Mouse (Mus musculus): Measurements from ENCODE around the gene Mrps18b. TPM values are rescaled to one million over a fixed set of nuclear protein-coding genes. Genes with fewer than 3 reads are reported as not detected.

The Mrps18b gene
- total RNA-seq, 2 experiments from 2014 or later: 53.8 to 55.4 TPM

DNA sequence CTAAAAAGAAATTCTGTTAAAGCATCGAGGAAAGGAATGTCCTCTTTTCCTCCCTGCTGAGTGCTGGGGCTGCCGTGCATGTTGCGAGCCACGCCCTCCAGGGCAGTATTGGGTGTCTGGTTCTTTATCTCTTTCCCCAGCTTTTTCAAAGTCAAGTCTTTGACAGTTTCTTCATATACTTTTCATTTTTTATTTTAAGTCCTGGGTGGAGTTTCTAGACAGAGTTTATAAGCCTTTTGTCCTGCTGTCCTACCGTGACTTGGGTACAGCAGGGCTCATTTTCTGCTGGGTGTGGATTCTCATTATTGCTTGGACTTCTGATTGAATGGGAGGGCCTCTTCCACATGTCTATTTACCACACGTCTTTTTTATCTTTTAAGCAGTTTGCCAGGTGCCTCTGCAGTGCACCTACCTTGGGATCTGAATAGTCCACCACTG lies 3.7 kb upstream of the Mrps18b start:
- DNase-seq: no peak
- intact Hi-C loops (cut with DNase I): no loop called here

GRCm38 (mm10) chr17:35919060-35919715 lies 3.0 kb upstream of the Mrps18b start:
- peak; percentile 83 to 94 for DNase-seq
- intact Hi-C loops (cut with DNase I): no loop called here

GRCm38 (mm10) chr17:35918276-35919059 lies 2.3 kb upstream of the Mrps18b start:
- DNase-seq: no peak
- intact Hi-C loops (cut with DNase I): no loop called here

GRCm38 (mm10) chr17:35917463-35918251 lies 1.5 kb upstream of the Mrps18b start:
- intact Hi-C loops (cut with DNase I): no loop called here
- no peak for DNase-seq

- intact Hi-C loops (cut with DNase I): no loop called here
- no peak for DNase-seq
Measured at GRCm38 (mm10) chr17:35917143-35917462, 914 bp upstream of the Mrps18b start.

DNA sequence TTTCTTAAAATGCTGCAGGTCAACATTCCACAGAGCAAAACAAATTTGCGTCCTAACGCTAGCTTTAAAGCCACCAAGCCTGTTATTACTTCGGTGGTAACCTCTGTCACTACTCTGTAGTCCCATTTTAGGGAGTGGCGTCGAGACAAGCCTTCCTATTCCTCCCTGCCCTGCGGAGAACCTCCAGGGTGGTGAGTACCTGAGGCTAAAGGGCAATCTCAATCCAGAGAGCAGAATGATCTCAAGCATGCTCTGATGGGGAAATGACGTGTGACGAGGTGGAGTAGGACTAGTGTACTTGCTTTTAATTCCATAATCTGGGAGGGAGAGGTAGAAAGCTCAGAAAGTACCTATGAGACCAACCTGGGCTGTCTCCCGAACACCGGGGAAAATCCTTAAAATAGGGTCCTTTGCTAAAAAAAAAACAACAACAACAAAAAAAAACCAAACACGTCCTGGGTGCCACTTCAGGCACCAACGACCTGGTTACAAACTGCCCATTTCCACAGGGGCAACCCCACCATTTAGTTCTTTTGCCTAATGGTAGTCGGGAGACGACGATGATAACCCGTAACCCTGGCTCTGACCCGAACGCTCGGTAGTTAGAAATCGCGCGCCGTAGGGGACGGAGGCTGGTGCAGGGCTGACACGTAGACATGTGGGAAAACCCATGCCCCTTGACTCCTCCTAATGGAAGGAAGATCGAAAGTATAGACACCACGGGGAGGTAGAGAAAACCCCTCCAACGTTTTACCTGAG lies 472 bp downstream of the Mrps18b start:
- intact Hi-C loops (cut with DNase I): no loop called here

GRCm38 (mm10) chr17:35914975-35915374 lies 1.2 kb downstream of the Mrps18b start:
- no peak for DNase-seq
- intact Hi-C loops (cut with DNase I): no loop called here

More for the DNA sequence above, 472 bp downstream of the Mrps18b start:
- DNase-seq: no peak

DNA sequence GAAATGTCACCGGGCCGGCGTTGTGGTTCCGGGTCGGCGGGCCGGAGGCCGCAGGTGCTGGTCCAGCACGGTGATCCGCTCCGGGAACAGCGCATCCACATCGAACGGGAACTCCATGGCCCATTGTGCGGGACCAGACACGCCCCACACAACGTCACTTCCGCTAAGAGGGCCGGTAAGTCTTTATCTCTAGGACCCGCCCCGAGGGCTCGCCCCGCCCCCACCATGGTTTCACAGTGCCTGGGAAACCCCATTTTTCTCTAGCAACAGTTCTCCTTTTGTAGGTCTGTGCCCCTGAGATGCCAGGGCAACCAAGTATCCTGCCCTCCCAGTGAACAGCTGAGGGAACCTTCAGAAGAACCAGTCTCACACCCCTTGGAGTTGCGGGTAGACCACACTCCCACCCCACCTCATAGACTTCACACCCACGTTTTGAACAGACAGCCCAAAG lies 6.2 kb downstream of the Mrps18b start, which contains the start of gene Atat1:
Atat1 (minus strand) TSS at position 157 of the 451 bp plus-strand sequence.
- intact Hi-C loops (cut with DNase I): no loop called here
- peak; percentile 91 to 92 for DNase-seq

DNA sequence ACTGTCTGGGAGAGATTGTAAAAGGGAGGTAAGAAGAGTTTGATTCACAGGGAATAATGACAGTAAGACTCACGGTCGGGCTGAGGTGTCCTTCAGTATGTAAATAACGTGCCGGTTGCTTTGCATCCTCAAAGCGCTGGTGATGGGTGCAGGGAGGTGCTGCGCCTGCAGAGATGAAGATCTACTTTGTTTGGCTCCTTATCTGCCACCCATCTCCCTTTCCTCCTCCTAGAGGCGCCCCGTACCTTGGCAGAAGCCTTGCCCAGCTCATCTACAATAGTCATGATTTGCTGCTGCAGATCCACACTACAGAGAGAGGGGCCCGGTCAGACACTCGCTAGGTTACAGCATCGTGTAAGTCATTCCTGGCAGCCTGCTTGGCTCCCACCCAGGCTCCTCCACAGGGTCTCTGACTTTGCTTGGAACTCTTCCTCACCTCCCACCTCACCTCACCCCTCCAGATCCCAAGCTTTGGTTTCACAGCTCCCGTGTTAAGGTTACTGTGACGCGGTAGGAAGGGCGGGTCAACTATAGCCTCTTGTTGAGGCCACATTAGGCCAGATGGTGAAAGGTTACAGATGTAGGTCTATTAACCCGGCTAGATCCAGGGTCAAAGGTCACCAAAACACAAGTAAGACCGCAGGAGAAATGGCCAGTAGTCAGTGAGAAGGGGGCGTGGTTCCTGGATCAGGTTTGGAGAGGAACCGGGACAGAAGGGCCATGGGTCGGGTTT lies 6.8 kb downstream of the Mrps18b start:
- DNase-seq: no peak
- intact Hi-C loops (cut with DNase I): no loop called here

- no peak for DNase-seq
- intact Hi-C loops (cut with DNase I): no loop called here
Measured at GRCm38 (mm10) chr17:35907609-35908008, 8.6 kb downstream of the Mrps18b start.

- no peak for DNase-seq
- intact Hi-C loops (cut with DNase I): no loop called here
Measured at GRCm38 (mm10) chr17:35905587-35905986, 10.6 kb downstream of the Mrps18b start.

- DNase-seq: no peak
- intact Hi-C loops (cut with DNase I): no loop called here
Measured at GRCm38 (mm10) chr17:35903992-35904355, 12.2 kb downstream of the Mrps18b start.

- intact Hi-C loops (cut with DNase I): no loop called here
- DNase-seq: no peak
Measured at GRCm38 (mm10) chr17:35903343-35903991, 12.7 kb downstream of the Mrps18b start.

- intact Hi-C loops (cut with DNase I): no loop called here
Measured at GRCm38 (mm10) chr17:35900636-35901035, 15.6 kb downstream of the Mrps18b start.

GRCm38 (mm10) chr17:35897644-35898573 lies 18.3 kb downstream of the Mrps18b start:
- no peak for DNase-seq
- intact Hi-C loops (cut with DNase I): no loop called here

More at GRCm38 (mm10) chr17:35900636-35901035, 15.6 kb downstream of the Mrps18b start:
- DNase-seq: no peak

DNA sequence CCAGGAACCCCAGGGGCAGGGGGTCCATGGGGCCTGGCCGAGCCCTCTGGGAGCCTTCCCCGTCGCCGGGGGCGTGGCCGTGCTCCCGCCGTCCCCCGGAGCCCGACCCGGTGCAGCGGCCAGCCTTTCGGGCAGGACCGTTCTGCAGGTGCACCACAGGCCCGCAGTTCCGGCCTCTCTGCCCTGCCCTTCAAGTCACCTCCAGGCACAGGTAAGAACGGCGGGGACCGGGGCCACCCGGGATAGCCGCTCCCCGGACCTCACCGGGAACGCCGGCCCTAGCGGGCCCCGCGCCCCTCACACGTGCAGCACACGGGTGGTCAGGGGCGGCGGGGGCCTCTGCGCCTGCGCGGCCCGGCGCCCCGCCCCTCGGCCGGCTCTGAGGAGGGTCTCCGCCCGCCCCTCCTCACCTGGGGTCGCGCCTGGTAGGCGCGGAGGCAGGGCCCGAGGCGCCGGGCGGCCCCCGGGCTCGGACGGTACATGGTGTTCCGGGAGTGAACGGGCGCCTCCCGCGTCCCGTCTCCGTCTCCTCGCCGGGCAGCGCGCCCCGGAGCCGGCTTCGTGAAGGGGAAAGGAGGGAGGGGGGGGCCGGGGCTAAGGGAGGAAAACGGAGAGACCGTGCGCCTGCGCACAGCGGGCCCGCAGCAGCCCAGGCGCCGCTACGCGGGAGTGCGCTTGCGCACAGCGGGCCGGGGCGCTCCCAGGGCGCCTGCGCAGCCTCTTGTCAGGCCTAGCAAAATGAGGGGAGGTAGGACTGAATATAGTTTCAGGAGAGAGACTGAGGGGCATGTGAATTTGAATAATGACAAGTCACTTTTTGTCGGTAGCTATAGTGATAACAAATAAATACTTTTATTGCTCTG lies 19.2 kb downstream of the Mrps18b start, which contains the start of gene 2310061I04Rik:
2310061I04Rik (minus strand) TSS at position 651 of the 863 bp plus-strand sequence.
- intact Hi-C loops (cut with DNase I): no loop called here
- peak; percentile 85 to 87 for DNase-seq

DNA sequence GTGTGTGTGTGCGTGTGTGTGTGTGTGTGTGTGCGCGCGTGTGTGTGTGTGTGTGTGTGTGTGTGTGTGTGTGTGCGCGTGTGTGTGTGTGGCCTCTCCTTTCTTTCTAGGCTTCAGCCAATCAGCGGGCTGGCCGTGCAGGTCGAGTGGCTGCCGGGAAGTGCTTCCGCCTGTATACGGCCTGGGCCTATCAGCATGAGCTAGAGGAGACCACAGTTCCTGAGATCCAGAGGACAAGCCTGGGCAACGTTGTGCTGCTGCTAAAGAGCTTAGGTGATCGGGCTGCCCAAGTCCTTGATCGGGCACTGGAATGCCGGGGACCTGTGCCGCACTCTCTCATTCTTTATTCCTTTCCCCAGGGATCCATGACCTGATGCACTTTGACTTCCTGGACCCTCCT lies 28.5 kb downstream of the Mrps18b start:
- intact Hi-C loops (cut with DNase I): no loop called here
- DNase-seq: no peak
